Mouse (Mus musculus): ENCODE measurements around the gene 1810049J17Rik. TPM values are rescaled to one million over a fixed set of nuclear protein-coding genes. Genes with fewer than 3 reads are reported as not detected.

Gene 1810049J17Rik
- polyA plus RNA-seq, 1 experiment from 2014 or later: 1.4 TPM

DNA sequence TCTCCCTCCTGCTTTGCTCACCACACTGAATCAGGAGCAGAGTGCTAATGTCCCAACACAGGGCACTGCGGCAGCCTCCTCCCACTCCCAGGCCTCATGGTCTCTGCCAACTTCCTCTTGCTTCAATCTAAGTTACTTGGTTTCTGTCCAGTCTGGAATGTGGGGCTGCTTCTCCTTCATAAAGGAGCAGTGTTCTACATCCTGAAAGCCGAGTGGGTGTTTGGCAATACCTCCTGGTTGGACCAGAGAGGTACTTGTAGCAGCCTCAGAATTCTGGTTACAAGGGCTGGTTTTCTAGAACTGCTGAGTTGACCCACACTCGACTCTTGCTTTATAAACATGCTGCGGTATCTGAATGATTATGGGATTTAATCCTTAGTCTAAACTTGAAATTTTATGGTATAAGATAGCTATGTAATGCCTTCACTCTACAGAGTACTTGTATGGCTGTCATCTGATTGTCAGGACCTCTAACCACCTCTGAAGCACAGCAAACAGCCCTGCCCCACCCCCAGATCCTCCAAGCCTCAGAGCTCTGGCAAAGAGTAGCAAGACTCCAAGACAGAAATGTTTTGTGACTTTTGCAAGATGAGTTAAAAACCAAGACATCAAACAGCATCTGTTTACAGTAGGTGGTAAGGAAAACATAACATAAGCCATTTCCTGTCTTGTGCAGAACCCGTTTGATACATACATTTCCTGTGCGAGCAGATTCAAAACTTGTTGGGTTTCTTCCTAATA, 36.7 kb downstream of the 1810049J17Rik start:
- no peak for ATAC-seq (ENCODE audit: low read depth)
- Histone ChIP-seq H3K27me3 (ENCODE audit: control insufficient read depth, insufficient read depth, low read depth, low read length) (no peaks in the 10 kb centered on the region), H3K4me1 (ENCODE audit: control insufficient read depth, low read depth, low read length) (no peaks in the 10 kb centered on the region), H3K4me3 (ENCODE audit: low read depth, low read length) (no peak overlapping the region), H3K4me2 (ENCODE audit: low read depth, low read length) (no peak overlapping the region), H3K9me3 (replicated peaks; ENCODE audit: control insufficient read depth, low read length) (no peaks in the 10 kb centered on the region), H3K27ac (ENCODE audit: low read length) (no peak overlapping the region), H3K36me3 (ENCODE audit: control insufficient read depth, insufficient read depth) (no peaks in the 10 kb centered on the region), H3K9ac (ENCODE audit: low read depth, low read length) (no peak overlapping the region)
- 52% methylated on average over 6 of the region's 6 CpGs for WGBS (ENCODE audit: insufficient replicate concordance)

DNA sequence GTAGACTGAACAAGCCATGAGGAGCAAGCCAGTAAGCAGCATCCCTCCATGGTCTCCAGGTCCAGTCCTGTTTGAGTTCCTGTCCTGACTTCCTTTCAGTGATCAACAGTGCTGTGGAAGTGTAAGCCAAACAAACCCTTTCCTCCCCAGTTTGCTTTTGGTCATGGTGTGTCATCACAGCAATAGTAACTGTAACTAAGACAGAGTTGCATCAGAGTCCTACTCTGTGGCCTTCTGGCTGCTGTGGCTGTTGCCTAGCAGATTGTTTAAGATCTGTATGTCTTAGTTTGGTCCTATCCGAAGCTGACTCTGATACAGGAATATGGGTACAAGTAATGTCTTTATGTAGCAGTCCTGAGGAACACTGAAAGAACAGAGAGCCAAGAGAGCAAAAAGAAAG, 41.9 kb downstream of the 1810049J17Rik start:
- H3K27ac ChIP-seq (ENCODE audit: low read length): no peak overlapping the region

DNA sequence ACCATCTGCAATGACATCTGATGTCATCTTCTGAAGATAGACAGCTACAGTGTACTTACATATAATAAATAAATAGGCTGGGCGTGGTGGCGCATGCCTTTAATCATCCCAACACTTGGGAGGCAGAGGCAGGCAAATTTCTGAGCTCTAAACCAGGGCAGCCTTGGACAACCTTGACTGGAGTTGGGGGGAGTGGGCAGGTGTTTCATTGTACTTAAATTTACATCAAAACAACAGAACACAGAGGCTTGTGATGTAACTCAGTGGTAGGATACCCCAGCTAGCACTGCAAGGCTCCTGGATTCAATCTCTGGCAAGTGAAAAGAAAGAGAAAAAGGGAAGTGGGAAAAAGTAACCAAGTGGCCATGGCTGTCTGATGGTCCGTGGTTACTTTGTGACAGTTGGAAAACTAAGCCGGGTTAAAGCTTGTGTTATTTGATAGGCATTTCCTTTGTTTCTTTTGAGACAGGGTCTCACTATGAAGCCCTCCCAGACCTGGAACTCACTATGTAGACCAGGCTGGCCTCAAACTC, 46.5 kb downstream of the 1810049J17Rik start:
- peaks cover under 1% of the 10 kb centered on the region; the same call in 1 of the 2 replicates for H3K36me3 ChIP-seq (ENCODE audit: control insufficient read depth, insufficient read depth)
- no peak for ATAC-seq (ENCODE audit: low read depth)
- 43% methylated on average over 4 of the region's 4 CpGs for WGBS (ENCODE audit: insufficient replicate concordance)

More for the DNA sequence above, 41.9 kb downstream of the 1810049J17Rik start:
- Histone ChIP-seq H3K4me3 (ENCODE audit: low read depth, low read length) (no peak overlapping the region), H3K9ac (ENCODE audit: low read depth, low read length) (no peak overlapping the region), H3K4me2 (ENCODE audit: low read depth, low read length) (no peak overlapping the region), H3K27me3 (ENCODE audit: control insufficient read depth, insufficient read depth, low read depth, low read length) (no peaks in the 10 kb centered on the region), H3K4me1 (ENCODE audit: control insufficient read depth, low read depth, low read length) (no peaks in the 10 kb centered on the region), H3K36me3 (ENCODE audit: control insufficient read depth, insufficient read depth) (no peaks in the 10 kb centered on the region), H3K9me3 (replicated peaks; ENCODE audit: control insufficient read depth, low read length) (no peaks in the 10 kb centered on the region)
- 74% methylated on average over 1 of the region's 1 CpGs for WGBS (ENCODE audit: insufficient replicate concordance)
- no peak for ATAC-seq (ENCODE audit: low read depth)

DNA sequence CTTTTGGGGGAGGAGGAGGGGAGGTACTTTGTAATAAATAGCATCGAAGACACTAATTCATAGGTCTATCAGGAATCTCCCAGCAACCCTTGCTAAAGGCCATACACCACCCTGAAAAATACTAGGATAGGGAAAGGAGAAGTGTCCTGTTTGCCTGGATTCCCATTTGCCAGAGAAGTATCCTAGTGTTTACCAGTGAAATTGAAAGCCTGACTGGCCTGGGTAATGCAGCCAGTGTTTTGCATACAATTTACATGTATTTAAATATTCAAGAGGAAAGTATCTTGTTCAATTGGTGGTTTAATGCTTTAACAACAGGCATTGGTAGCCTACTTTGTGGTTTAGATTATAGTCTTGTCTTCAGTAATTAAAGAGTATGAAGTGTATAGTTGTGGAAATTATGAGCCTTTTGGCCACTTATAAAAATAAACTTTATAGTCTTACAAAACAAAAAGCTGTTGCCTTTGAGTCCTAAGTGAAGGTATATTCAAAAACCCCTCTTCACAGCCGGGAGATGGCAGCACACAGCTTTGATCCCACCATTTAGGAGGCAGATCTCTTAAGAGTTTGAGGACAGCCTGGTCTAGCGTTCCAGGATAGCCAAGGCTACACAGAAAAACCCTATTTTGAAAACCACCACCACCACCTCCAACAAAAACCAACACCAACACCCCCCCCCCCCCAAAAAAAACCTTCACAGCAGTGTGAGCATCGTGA, 47.5 kb downstream of the 1810049J17Rik start:
- Histone ChIP-seq H3K4me3 (ENCODE audit: low read depth, low read length) (no peak overlapping the region), H3K9ac (ENCODE audit: low read depth, low read length) (no peak overlapping the region), H3K9me3 (replicated peaks; ENCODE audit: control insufficient read depth, low read length) (no peaks in the 10 kb centered on the region), H3K27me3 (ENCODE audit: control insufficient read depth, insufficient read depth, low read depth, low read length) (no peaks in the 10 kb centered on the region), H3K4me1 (ENCODE audit: control insufficient read depth, low read depth, low read length) (peaks cover 5% of the 10 kb centered on the region), H3K36me3 (ENCODE audit: control insufficient read depth, insufficient read depth) (peaks cover 8% of the 10 kb centered on the region; the same call in 1 of the 2 replicates), H3K27ac (ENCODE audit: low read length) (no peak overlapping the region), H3K4me2 (ENCODE audit: low read depth, low read length) (no peak overlapping the region)
- ATAC-seq (ENCODE audit: low read depth): no peak
- 48% methylated on average over 4 of the region's 4 CpGs for WGBS (ENCODE audit: insufficient replicate concordance)

More for the DNA sequence above, 46.5 kb downstream of the 1810049J17Rik start:
- Histone ChIP-seq H3K9me3 (replicated peaks; ENCODE audit: control insufficient read depth, low read length) (no peaks in the 10 kb centered on the region), H3K4me2 (ENCODE audit: low read depth, low read length) (no peak overlapping the region), H3K27me3 (ENCODE audit: control insufficient read depth, insufficient read depth, low read depth, low read length) (no peaks in the 10 kb centered on the region), H3K27ac (ENCODE audit: low read length) (no peak overlapping the region), H3K4me3 (ENCODE audit: low read depth, low read length) (no peak overlapping the region), H3K4me1 (ENCODE audit: control insufficient read depth, low read depth, low read length) (peaks cover 5% of the 10 kb centered on the region), H3K9ac (ENCODE audit: low read depth, low read length) (no peak overlapping the region)

DNA sequence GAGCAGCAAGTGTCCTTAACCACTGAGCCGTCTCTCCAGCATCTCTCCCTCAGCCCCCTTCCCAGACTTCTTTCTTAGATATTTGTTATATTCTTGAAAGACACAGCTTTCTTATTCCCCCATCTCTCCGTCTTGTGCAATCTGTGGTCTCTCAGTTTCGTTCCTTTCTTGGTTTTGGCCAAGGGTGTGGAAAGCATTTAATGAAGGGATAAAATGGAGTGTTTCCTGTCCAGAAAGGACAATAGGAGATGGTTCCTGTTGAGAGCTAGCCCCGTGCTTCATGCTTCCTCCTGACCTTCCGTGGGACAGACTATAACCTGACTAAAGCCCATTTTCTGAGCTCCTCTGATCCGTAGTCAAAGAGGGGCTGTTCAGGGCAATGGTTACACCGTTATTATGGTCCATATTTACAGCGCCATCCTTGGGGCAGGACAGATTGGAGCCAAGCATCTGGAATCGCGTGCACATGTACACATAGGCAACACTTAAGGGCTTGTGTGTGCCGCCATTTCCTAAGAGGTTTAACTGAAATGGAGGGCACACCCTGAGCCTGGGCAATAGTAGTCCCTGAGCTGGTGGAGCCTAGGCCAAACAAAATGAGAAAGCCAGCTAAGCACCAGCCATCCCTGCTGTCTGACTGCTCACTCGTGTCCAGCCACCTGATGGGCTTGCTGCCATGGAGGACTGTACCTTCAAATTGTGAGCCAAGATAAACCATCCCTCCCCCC, 48.2 kb downstream of the 1810049J17Rik start:
- no peak overlapping the region for H3K4me2 ChIP-seq (ENCODE audit: low read depth, low read length)
- no peak overlapping the region for H3K27ac ChIP-seq (ENCODE audit: low read length)
- no peak for ATAC-seq (ENCODE audit: low read depth)
- 61% methylated on average over 12 of the region's 12 CpGs for WGBS (ENCODE audit: insufficient replicate concordance)
- no peak overlapping the region for H3K4me3 ChIP-seq (ENCODE audit: low read depth, low read length)
- H3K27me3 ChIP-seq (ENCODE audit: control insufficient read depth, insufficient read depth, low read depth, low read length): no peaks in the 10 kb centered on the region
- H3K9ac ChIP-seq (ENCODE audit: low read depth, low read length): no peak overlapping the region
- no peaks in the 10 kb centered on the region for H3K9me3 ChIP-seq (replicated peaks; ENCODE audit: control insufficient read depth, low read length)
- peaks cover 5% of the 10 kb centered on the region for H3K4me1 ChIP-seq (ENCODE audit: control insufficient read depth, low read depth, low read length)
- peaks cover 8% of the 10 kb centered on the region; the same call in 1 of the 2 replicates for H3K36me3 ChIP-seq (ENCODE audit: control insufficient read depth, insufficient read depth)

Other genes with a start within 250 kb of the 1810049J17Rik start
- gene Zfr, start 204.1 kb downstream of the 1810049J17Rik start, polyA plus RNA-seq (2015; fragmentation: Nextera tagmentation; extraction: Ambion mirVana): 34.8 and 38.1 TPM in 2 replicates
- 6.7 and 8.0 TPM in 2 replicates for gene Mtmr12, start 116.9 kb downstream of the 1810049J17Rik start, polyA plus RNA-seq (2015; fragmentation: Nextera tagmentation; extraction: Ambion mirVana)
- gene Golph3, start 449 bp downstream of the 1810049J17Rik start, polyA plus RNA-seq (2015; fragmentation: Nextera tagmentation; extraction: Ambion mirVana): 38.1 and 41.1 TPM in 2 replicates